Comparison of ENCODE assay signal across 13 mouse cellular contexts in the genomic region with DNA sequence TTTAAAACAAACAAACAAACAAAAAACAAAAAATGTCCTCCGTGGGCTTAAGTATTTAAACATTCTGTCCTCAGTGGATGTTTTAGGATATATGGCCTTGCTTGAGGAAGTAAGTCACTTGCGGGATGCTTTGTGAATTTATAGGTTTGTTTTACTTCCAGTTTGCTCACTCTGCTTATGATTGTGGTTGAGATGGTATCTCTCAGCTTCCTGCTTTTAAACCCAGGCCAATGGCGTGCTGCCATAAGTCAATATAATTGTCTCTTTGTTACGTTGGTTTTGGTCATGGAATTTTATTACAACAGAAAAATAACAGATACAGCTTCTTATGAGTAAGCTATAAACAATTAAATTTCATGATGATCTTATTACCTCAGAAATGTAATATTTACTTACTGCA.
"Had no signal": no experiment of that assay in that cellular context is flagged by ENCODE, and none has a peak within 500 bp of the region (broad histone marks: within the 10 kb centered on the region; RNA-seq: fewer than 3 reads in every experiment).

No protein-coding gene starts in this region.

- H3K9ac ChIP-seq: limb, embryonic 12.5 days; liver, embryonic 13.5 days; neural tube, embryonic 12.5 days had no signal

- H3K4me3 ChIP-seq: limb, embryonic 12.5 days; liver, embryonic 13.5 days; midbrain, embryonic 10.5 days; neural tube, embryonic 12.5 days had no signal

- H3K9me3 ChIP-seq: limb, embryonic 12.5 days; liver, embryonic 13.5 days; midbrain, embryonic 10.5 days; neural tube, embryonic 12.5 days had no signal

- H3K36me3 ChIP-seq: limb, embryonic 12.5 days; liver, embryonic 13.5 days; midbrain, embryonic 10.5 days; neural tube, embryonic 12.5 days had no signal

- H3K27ac ChIP-seq: kidney, postnatal 0 days; limb, embryonic 12.5 days; liver, embryonic 13.5 days; midbrain, embryonic 10.5 days; neural tube, embryonic 12.5 days; stomach, postnatal 0 days had no signal

- H3K4me2 ChIP-seq: limb, embryonic 12.5 days; liver, embryonic 13.5 days; neural tube, embryonic 12.5 days had no signal

- DNase-seq: kidney, postnatal 36 days; layer of hippocampus, adult 9-11 months; layer of hippocampus, postnatal 36 days; liver; liver, embryonic 13.5 days; lung, adult 18-20 months; midbrain, embryonic 14.5 days; thymus, postnatal 36 days had no signal

- H3K27me3 ChIP-seq: limb, embryonic 12.5 days; liver, embryonic 13.5 days; neural tube, embryonic 12.5 days had no signal

- H3K4me1 ChIP-seq: limb, embryonic 12.5 days; liver, embryonic 13.5 days; midbrain, embryonic 10.5 days; neural tube, embryonic 12.5 days had no signal
